Mouse (Mus musculus) megakaryocyte, embryonic 14.5 days (primary cell): ENCODE measurements around the gene Wdfy1.

ENCODE experiments used
- FLI1 ChIP-seq: IDR thresholded peaks from 2 replicates; pipeline ENCODE4 v1.6.1; 2012; ENCODE audit warnings: low read length, inconsistent platforms, mixed read lengths
- GATA1 ChIP-seq: IDR thresholded peaks from 3 replicates; pipeline ENCODE4 v1.6.1; 2012; ENCODE audit warnings: mixed read lengths, low read length, inconsistent platforms, borderline replicate concordance

GRCm38 (mm10) chr1:79671543-79672337 lies 104.2 kb downstream of the Wdfy1 start, which contains the start of gene Ap1s3:
- TF ChIP-seq GATA1 (no peak), FLI1 (no peak)
